ENCODE assay signal across 8 mouse cellular contexts in the genomic region with DNA sequence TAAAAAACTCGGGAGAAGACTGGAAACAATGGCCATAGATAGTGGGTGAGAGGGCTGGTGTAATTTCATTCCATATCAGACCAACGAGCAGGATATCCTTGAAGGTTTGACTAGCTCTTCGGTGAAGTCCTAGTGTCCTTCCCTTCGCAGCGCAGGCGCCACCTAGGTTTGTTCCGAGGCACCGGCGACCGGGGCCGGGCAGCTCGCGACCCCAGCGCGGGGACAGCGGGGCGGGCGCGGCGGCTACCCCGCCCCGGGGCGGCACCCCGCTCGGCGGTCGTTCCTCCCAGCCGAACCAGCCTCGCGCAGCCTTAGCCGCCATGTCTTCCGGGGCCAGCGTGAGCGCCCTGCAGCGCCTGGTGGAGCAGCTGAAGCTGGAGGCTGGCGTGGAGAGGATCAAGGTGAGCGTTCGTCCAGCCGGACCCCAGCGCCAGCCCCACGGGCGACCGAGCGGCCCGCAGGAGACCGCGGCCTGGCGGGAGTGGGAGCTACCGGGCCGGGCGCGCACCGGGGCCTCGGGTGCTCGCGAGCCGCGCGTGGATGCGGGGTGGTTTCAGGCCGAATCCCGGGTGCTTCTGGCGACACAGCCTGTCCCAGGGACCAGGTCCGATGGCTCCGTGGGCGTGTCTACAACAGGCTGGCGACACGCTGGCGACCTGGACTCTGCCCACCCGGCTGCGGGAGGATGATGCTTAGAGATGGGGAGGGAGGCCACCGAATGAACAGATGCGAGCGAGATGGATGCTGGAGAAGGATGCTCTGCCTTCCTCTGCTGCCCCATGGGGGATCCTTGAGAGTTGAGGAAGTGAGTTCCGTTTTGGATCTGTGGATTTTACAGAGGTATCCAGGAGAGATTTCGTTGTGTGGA. TPM values are rescaled to one million over a fixed set of nuclear protein-coding genes. Genes with fewer than 3 reads are reported as not detected.
DNase-seq lines count a peak whose midpoint lies in the region; ATAC-seq lines count a peak whose summit lies in the region.

A gene (plus strand): TSS at position 171 of the 868 bp plus-strand sequence.

- intact Hi-C loops in left cerebral cortex, postnatal 14 days (cut with DNase I) = loop anchor here (5.0 kb wide), 1 partner anchor 33 kb away; a partner anchor contains a TSS

- peak; percentile 33 for DNase-seq in adrenal gland, adult 8-10 months
- peak; percentile 75 for DNase-seq in embryo, embryonic 11 days
- peak; percentile 70 for DNase-seq in gastrocnemius, postnatal 25 days
- DNase-seq in left cerebral cortex, postnatal 14 days (ENCODE audit: low spot score in 2 of 2) = peak; percentile 66 to 69
- peak; percentile 68 for DNase-seq in right cerebral cortex, postnatal 14 days
- DNase-seq in urinary bladder, postnatal 36 days (ENCODE audit: low spot score in 2 of 2) = peak; percentile 42 to 57

- ATAC-seq in inflammation-experienced regulatory T-cells, adult 6 months = peak; percentile 79
- ATAC-seq in megakaryocyte progenitor cell, adult 5-6 weeks (replicated peaks; ENCODE audit: poor library complexity) = peak; percentile 57

RNA-seq across cellular contexts. Expression of the gene that starts here (rescaled TPM):
- total RNA-seq in adrenal gland, adult 8-10 months (2022) = 10 to 100 TPM; 22.4 to 39.2 (median 34.3) TPM
- total RNA-seq in gastrocnemius, postnatal 25 days (2021) = 10 to 100 TPM in 1 of 2 experiments, 1 to 10 TPM in 1; 8.3 to 11.9 TPM
- 100 to 1,000 TPM; 134 to 204 (median 170) TPM for polyA plus RNA-seq in inflammation-experienced regulatory T-cells, adult 6 months (2017; shearing (Covaris generic))
- 10 to 100 TPM; 84.9 to 96.0 TPM for total RNA-seq in left cerebral cortex, postnatal 14 days (2021)
- total RNA-seq in megakaryocyte progenitor cell, adult 5-6 weeks (2015) = 168 and 189 TPM in 2 replicates
- 86.1 and 106 TPM in 2 replicates for total RNA-seq in megakaryocyte progenitor cell, adult 5-6 weeks (2017)

Comparison
In these comparisons a context has a peak if more than half of its experiments do, and no peak if none do; other contexts are left out.
1. Peak in every context shown above with its lines: DNase-seq and ATAC-seq.